Mouse (Mus musculus): ENCODE results near the gene Olfr322.
"Not testable (repeated sequence)": the region's sequence is repeated elsewhere in the genome, so short reads cannot be mapped to it uniquely, and the experiment has no call there.

Gene Olfr322

GRCm38 (mm10) chr11:58658596-58658995 is at the start of gene Olfr322:
TSS of gene Olfr322 (plus strand) at chr11:58658782.
- no peak for DNase-seq

- no peak for DNase-seq
These were observed 45.2 kb upstream of the Olfr322 start for GRCm38 (mm10) chr11:58613359-58613758.

GRCm38 (mm10) chr11:58614526-58614925 is 44.1 kb upstream of the Olfr322 start:
- peak in 1 of 2 experiments; percentile 7 for DNase-seq

GRCm38 (mm10) chr11:58615975-58616374 is 42.6 kb upstream of the Olfr322 start, which contains the start of gene 2210407C18Rik:
TSS of gene 2210407C18Rik (minus strand) at chr11:58616075.
- DNase-seq = no peak

GRCm38 (mm10) chr11:58618369-58618768 is 40.2 kb upstream of the Olfr322 start:
- DNase-seq = no peak

- DNase-seq = no peak
These were observed 39.8 kb upstream of the Olfr322 start for GRCm38 (mm10) chr11:58618793-58619192.

- no peak for DNase-seq
These were observed 32.4 kb upstream of the Olfr322 start for GRCm38 (mm10) chr11:58626146-58626545.

GRCm38 (mm10) chr11:58630401-58630800 is 28.2 kb upstream of the Olfr322 start, which contains the start of gene Olfr323:
TSS of gene Olfr323 (minus strand) at chr11:58630501.
- DNase-seq = no peak

- no peak for DNase-seq
These were observed 23.7 kb upstream of the Olfr322 start for GRCm38 (mm10) chr11:58634878-58635277.

- DNase-seq = peak; percentile 15 to 17
These were observed 22.1 kb upstream of the Olfr322 start for GRCm38 (mm10) chr11:58636376-58636977.

- DNase-seq = no peak
These were observed 20.3 kb upstream of the Olfr322 start for GRCm38 (mm10) chr11:58638176-58638701.

- peak; percentile 6 for DNase-seq
These were observed 18.2 kb upstream of the Olfr322 start, which contains the start of gene Trim58 for GRCm38 (mm10) chr11:58640272-58640867. TSS of gene Trim58 (plus strand) at chr11:58640465.

GRCm38 (mm10) chr11:58641057-58641456 is 17.5 kb upstream of the Olfr322 start:
- no peak for DNase-seq

GRCm38 (mm10) chr11:58641638-58642358 is 16.8 kb upstream of the Olfr322 start:
- DNase-seq = no peak

GRCm38 (mm10) chr11:58643350-58643749 is 15.2 kb upstream of the Olfr322 start:
- DNase-seq = peak; percentile 4 to 5

GRCm38 (mm10) chr11:58655151-58655550 is 3.4 kb upstream of the Olfr322 start:
- no peak for DNase-seq

GRCm38 (mm10) chr11:58669252-58669651 is 10.7 kb downstream of the Olfr322 start:
- DNase-seq = no peak

- no peak for DNase-seq
These were observed 13.2 kb downstream of the Olfr322 start for GRCm38 (mm10) chr11:58671825-58672224.

GRCm38 (mm10) chr11:58680799-58681198 is 22.2 kb downstream of the Olfr322 start, which contains the start of gene Olfr320:
TSS of gene Olfr320 (plus strand) at chr11:58681099.
- no peak for DNase-seq

- no peak for DNase-seq
These were observed 40.3 kb downstream of the Olfr322 start, which contains the start of gene Olfr319 for GRCm38 (mm10) chr11:58698862-58699261. TSS of gene Olfr319 (plus strand) at chr11:58699162.

GRCm38 (mm10) chr11:58709086-58709485 is 50.5 kb downstream of the Olfr322 start:
- DNase-seq = no peak

- not testable (repeated sequence) for DNase-seq
These were observed 59.1 kb downstream of the Olfr322 start for GRCm38 (mm10) chr11:58717723-58718122.
